Mouse (Mus musculus): ENCODE results near the gene Lrg1. TPM values are rescaled to one million over a fixed set of nuclear protein-coding genes. Genes with fewer than 3 reads are reported as not detected.
"Not testable (repeated sequence)": the region's sequence is repeated elsewhere in the genome, so short reads cannot be mapped to it uniquely, and the experiment has no call there.

Gene Lrg1
- total RNA-seq, 2 experiments from 2014 or later, result not detected

DNA sequence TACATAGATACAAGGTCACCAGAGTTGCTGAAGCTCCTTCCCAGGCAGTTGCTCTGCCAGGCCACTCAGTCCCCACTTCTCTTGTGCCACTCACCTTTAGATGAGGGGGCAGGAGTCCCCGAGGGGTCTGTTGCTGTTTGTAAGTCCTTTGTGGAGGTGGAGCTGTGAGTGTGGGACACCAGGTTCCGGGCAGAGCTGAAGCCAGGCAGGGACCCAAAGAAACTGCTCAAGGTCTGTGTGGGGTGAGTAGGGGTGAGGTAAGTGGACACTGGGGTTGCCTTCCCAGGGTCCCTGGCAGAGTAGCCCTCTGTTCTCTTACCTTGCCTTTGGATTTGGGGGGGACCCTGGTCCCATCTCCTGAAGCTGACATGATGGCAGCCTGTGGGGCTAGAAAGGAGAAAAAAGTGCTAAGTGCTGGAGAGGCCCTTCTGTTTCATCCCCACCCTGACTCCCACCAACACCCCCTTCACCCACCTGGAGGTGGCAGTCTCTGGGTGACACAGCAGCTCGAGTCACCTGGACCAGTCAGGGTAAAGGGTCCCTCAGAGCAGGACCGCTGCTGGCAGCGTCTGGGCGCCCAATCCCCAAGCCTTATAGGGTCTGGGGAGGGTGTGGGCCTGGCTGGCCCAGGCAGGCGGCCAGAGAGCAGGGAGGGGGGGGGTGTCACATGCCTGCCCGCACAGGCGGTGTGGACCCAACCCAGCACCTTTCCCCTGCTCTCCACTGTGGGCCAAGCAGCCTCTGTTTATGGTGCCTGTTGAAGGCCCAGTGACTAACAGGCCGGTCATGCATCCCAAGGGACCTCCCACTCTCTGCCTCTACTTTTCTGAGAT lies 12.4 kb downstream of the Lrg1 start, which contains the start of gene Plin4:
Plin4 (minus strand) TSS at position 585 of the 833 bp plus-strand sequence.
- DNase-seq (ENCODE audit: low spot score in 2 of 2), result no peak

DNA sequence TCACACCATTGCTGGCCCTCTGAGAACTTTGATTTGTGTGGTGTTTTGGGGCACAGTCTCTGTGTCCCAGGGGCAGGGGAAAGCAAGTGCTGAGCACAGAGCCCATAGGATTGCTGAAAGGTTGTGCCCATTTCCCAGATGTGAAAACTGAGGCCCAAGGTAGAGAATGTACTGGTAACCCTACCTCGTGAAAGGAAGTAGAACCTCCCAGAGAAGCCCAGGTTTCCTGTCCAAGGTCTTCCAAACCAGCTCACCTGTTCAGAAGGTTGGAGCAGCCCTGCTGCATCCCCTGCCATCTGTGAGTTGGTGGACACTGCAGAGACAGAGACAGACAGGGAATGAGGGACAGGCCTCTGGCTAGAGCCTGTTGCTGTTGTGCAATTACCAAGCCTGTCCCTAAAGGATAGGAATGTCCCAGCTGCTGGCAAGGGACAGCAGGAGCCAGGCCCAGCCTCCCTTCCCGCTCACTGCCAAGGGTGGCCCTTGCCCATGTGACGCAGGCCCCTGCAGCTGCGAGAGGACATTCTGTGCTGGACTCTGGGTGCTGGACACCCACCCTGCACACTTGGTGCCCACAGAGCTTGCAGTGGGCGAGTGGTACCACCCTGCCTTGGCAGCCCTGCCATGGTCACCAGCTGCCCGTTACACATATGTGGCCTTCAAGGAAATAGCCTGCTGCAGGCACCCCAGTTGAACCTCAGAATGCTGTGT lies 13.3 kb downstream of the Lrg1 start:
- DNase-seq (ENCODE audit: low spot score in 2 of 2), result peak; percentile 50 to 57

DNA sequence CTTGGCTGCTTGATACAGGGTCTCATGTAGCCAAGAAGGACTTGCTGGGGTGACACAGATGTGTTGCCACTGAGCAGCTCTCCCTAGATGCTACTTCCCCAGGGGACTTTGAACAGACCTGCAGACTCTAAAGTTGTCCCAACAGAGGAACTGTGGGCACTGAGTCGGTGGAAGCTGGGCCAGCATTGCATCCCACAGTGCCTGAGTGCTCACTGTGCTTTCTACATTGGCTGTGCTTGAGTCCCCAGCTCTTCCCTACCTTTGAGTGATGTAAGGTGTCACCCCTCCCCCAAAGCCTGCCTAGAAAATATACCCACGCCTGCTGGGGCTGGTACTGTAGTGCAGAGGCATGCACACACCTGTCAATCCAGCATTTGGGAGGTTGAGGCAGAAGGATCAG lies 14.1 kb downstream of the Lrg1 start:
- DNase-seq (ENCODE audit: low spot score in 2 of 2), result no peak

DNA sequence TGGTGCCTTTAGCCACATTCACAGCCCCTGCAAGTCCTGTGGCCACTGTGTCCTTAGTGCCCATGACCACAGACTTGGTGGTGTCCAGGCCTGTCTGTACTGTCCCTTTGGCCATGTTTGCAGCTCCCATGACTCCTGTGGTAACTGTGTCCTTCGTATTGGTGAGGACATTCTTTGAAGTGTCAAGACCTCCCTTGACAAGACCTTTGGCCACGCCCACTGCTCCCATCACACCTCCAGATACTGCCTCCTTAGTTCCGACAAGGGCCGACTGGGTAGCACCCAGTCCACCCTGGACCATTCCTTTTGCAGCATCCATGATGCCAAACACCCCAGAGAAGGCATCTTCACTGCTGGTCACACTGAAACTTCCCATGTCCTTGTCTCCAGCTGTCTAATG lies 14.8 kb downstream of the Lrg1 start:
- no peak for DNase-seq (ENCODE audit: low spot score in 2 of 2)

DNA sequence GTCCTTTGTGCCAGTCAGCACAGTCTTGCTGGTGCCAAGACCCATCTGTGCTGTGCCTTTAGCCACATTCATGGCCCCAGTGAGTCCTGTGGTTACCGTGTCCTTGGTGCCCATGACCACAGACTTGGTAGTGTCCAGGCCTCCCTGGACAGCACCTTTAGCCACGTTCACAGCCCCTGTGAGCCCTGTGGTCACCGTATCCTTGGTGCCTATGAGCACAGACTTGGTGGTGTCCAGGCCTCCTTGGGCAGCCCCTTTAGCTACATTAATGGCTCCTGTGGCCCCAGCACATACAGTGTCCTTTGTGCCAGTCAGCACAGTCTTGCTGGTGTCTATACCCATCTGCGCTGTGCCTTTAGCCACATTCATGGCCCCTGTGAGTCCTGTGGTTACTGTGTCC lies 15.4 kb downstream of the Lrg1 start:
- not testable (repeated sequence) for DNase-seq (ENCODE audit: low spot score in 2 of 2)

DNA sequence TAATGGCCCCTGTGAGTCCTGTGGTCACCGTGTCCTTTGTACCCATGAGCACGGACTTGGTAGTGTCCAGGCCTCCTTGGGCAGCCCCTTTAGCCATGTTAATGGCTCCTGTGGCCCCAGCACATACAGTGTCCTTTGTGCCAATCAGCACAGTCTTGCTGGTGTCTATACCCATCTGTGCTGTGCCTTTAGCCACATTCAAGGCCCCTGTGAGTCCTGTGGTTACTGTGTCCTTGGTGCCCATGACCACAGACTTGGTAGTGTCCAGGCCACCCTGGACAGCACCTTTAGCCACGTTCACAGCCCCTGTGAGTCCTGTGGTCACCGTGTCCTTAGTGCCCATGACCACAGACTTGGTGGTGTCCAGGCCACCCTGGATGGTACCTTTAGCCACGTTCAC lies 17.0 kb downstream of the Lrg1 start:
- not testable (repeated sequence) for DNase-seq (ENCODE audit: low spot score in 2 of 2)

DNA sequence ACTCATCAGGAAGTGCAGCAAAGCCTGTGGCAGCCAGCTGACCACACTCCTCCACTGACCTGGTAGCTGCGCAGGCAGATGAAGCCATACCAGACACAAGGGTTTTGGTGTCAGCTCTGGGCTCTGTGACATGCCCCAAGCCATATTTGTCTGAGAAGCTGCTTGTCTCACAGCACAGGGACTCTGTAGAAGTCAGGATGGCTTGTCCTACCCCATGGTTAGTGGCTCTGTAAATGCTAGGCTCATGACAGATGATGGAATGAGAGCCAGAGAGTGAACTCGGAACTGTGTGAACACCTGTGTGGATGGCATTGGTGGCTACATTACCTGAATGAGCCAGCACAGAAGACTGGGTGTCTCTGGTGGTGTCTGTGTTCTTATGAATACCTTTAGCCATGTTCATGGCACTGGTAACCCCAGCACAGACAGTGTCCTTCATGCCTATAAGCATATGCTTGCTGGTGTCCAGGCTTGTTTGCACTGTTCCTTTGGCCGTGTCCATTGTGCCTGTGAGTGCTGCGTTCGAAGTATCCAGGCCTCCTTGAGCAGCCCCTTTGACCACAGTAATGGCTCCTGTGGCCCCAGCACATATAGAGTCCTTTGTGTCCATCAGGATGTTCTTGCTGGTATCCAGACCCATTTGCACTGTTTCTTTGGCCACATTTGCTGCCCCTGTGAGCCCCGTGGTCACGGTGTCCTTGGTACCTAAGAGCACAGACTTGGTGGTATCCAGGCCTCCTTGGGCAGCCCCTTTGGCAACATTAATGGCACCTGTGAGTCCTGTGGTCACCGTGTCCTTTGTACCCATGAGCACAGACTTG lies 18.1 kb downstream of the Lrg1 start:
- DNase-seq (ENCODE audit: low spot score in 2 of 2), result no peak

DNA sequence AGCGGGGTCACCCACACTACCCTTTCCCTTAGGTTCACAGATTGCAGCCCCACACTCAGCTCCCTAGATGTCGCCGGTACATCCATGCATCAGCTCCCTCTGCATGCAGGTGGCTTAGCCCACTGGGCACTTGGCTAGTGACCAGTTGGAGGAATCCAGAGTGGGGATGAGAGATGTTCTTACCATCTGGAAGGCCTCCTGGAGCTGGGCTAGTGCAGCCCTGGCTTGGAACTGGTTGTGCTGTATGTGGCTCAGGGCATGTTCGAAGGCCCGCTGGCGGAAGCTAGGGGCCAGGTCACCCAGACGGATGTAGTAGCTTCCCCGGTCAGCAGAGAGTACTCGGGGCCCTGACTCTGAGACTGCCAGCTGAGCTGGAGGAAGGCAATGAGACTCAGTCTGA lies 18.9 kb downstream of the Lrg1 start:
- no peak for DNase-seq (ENCODE audit: low spot score in 2 of 2)

DNA sequence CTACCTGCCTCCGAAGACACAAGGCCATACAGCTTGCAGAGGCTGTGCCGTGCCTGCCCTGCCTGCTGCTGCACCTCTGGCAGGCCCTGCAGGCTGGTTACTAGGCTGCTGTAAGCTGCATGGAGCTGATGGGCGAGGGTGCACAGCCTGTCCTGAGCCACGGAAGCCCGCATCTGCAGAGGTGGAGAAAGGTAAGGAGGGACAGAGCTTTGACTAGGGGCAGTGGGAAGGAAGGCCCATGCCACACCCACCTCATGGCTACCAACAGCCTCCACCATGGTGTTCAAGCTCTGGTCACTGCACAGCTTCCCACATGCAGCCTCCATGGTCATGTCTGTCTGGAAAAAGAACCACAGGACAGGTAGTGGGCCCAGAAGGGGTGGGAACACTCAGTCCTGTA lies 19.6 kb downstream of the Lrg1 start:
- DNase-seq (ENCODE audit: low spot score in 2 of 2), result no peak

DNA sequence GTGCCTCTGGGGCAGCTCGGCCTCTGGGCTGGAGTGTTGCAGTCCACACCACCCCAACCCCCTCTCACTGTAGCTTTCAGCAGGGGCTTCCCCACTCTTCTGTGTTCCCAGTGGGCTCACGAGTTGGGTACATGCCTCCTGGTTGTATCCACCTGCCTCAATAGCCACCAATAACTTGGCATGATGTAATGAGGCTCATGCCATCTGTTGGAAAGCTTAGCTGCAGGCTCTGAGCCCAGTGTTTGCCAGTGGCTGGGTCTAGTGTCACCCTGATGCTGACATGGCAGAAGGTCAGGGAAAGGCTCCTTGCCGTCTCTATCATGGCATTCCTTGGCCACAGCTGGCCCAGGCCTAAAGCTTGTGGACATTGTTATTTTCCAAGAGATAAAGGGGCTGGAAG lies 21.0 kb downstream of the Lrg1 start:
- DNase-seq (ENCODE audit: low spot score in 2 of 2), result no peak

DNA sequence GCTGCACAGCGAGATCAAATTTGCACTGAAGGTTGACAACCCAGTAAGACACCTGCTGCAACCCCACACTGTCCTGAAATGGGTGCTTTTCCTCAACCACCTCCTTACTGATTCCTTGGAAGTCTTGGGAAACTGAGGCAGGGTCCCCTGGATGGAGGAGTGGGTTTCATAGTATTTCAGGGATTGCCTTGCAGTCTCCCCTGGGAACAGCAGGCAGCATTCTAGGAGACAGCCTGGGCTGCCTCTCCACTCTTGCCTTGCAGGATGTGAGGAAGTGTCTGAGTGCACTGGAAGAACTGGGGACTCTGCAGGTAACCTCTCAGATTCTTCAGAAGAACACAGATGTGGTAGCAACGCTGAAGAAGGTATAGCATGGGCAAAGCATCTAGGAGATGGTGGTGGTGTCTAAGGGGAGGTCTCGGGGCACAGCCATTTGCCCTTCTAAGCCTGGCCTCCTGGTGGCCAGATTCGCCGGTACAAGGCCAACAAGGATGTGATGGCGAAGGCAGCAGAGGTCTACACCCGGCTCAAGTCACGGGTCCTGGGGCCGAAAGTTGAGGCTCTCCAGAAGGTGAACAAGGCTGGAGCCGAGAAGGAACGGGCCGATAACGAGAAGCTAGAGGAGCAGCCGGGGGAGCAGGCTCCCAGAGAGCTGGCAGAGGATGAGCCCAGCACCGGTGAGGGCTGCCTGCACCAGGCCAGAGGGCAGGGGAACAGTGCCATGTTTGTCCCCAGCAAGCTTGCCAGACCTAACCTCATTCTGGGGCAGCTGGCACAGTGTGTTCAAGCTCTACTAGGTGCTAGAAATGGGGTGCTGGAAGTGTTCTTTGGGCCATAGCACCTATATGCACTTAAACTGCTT lies 22.9 kb downstream of the Lrg1 start:
- no peak for DNase-seq (ENCODE audit: low spot score in 2 of 2)

DNA sequence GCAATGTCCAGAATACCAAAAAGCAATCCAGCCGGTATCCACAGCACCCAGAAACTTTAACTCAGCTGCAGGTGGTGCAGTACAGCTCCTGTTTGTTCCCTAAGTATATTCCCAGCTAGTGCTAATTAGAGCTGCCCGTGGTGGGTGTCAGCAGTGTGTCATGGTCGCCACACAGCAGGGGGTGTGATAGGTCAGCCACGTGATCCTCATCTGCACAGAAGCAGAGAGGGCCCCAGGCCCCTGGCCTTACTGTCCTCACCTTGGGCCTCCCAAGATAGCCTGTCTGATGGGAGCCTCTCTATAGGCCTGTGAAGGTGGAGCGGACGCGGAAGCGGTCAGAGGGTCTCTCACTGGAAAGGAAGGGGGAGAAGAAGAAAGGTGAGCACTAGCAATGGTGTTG lies 23.6 kb downstream of the Lrg1 start:
- DNase-seq (ENCODE audit: low spot score in 2 of 2), result no peak

DNA sequence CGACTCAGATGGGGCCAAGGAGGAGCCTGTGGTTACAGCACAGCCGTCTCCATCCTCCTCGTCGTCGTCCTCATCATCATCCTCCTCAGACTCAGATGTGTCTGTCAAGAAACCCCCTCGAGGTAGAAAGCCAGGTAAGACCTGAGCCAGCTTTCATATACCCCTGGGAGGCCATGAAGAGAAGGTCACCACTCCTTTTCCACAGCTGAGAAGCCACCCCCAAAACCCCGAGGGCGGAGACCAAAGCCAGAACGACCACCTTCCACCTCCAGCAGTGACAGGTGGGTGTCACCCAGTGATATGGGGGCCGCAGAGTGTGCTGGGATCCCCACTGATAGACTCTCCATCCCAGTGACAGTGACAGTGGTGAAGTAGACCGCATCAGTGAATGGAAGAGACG lies 24.9 kb downstream of the Lrg1 start:
- no peak for DNase-seq (ENCODE audit: low spot score in 2 of 2)

DNA sequence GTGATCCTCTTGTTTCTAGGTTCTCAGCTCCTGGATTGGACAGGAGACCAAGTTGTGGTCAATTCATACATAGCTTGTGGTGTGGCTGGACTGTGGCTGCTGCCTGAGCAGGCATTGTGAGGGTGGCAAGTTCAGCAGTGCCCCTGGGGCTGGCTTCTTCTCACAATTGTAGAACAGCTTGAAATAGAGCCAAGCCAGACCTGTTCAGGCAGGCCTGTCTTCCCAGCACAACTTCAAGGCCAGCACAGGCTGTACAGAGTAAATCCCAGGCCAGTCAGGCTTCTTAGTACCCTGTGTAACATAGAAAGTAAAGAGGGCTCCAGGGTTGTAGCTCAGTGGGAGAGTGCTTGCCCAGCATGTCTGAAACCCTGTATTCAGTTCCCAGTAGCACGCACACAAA lies 29.0 kb downstream of the Lrg1 start:
- DNase-seq (ENCODE audit: low spot score in 2 of 2), result no peak

DNA sequence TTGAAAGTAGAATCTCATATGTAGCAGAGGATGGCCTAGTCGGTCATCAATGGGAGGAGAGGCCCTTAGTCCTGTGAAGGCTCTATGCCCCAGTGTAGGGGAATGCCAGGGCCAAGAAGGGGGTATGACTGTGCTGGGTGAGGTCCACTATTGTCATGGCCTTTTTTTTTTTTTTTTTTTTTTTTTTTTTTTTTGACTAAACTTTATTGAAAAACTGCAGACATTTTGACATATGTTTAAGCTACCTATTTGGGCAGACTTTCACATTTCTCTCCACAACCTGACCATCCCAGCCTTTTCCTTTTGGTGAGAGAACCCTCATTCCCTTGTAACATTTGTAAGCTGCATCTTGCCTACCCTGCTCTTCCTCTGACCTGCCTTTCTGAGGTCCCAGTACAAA lies 29.5 kb downstream of the Lrg1 start:
- DNase-seq (ENCODE audit: low spot score in 2 of 2), result no peak

DNA sequence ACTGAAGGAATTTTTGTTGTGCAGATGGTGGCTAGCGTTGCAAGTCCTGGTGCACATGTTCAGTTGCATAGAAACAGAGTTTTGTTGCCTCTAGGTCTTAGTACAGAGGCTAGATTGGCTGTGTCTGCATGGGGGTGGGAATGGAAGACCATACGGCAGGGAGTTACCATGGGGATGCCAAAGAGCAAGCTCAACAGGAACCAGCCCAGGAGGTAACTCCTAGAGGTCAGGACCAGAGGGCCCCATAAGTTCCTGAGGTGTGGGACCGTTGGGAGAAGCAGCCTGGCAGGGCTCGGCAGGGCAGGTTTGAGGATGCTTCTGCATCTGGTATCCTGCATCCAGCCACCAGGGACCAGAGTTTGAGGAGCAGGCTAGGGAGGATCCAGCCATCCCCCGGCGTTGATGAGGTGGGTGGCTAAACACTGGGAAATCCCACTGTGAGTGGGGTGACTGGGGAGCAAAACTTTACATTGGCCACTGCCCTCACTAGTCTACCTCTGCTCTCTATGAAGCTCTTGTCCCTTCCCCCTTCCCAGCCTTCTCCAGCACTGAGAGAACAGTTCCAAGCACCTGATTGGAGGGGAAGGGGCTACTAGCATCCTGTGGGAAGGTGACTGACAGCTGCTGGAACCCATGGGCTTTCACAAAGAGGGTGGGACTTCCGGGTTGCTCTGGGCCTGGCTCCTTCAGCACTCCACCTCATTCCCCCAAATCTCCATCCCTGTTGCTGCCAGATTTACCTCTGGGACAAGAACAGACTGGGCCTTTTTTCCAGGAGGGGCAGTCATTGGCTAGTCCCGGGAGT lies 40.8 kb downstream of the Lrg1 start:
- DNase-seq (ENCODE audit: low spot score in 2 of 2), result peak; percentile 53 to 71

DNA sequence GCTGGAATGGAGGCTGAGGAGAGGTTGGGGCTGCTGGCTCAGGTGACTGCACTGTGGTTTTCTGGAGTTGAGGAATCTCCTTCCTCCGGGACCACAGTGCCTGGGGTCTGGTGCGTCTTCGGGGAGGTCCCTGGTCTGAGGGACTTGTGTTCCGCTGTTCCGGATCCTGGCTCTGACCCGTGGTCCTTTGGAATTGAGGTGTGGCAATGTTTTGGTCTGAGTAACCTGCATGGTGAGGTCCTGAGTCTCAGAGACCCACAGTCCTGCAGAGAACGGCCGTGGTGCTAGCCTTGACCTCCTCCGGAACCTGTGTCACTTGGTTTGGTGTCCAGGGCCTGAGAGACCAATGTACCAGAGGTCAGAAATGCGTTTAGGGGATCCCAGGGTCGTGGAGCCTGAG lies 41.9 kb downstream of the Lrg1 start:
- peak in 1 of 2 experiments; percentile 22 for DNase-seq (ENCODE audit: low spot score in 2 of 2)

DNA sequence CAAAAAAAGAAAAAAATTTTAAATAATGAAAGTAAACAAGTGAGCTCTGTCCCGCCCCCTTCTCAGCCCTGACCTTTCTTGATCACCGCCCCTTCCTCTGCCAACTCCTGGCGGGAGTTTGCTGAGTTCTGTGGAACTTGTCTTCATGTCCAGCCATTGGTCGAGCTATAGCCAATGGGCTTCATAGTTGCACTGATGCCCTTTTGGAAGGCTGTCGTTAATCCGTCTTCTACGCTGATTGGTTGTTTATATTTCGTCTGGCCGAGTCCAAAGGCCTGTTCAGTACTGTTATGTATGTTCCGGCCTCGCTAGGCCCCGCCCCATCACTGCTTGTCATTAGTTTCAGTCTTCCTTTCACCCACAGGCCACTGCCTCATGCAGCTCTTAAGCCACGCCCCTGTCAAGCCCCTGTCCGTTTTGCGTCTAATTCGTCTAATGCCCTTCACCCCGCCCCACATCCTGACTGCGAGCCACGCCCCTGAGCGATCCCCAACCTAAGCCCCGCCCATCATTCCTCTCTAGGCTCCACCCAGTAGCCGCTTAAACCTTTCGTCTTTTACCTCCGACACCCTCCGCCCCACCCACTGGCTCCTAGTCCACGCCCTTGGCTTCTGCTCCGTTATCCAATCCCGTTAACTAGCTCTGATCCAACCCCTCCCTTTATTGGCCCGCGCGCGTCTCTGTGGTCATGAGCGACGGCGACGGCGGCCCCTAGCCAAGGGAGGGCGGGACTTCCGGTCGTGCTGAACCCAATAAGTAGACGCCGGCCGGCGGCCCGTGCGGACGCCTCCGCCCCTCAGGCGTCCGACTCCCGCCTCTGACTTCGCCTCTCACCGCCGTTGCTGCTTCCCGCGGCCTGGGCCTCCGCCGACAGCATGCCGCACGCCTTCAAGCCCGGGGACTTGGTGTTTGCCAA lies 42.7 kb downstream of the Lrg1 start, which contains the start of gene Hdgfl2:
Hdgfl2 (plus strand) TSS at position 755 of the 916 bp plus-strand sequence.
- peak; percentile 99 for DNase-seq (ENCODE audit: low spot score in 2 of 2)

DNA sequence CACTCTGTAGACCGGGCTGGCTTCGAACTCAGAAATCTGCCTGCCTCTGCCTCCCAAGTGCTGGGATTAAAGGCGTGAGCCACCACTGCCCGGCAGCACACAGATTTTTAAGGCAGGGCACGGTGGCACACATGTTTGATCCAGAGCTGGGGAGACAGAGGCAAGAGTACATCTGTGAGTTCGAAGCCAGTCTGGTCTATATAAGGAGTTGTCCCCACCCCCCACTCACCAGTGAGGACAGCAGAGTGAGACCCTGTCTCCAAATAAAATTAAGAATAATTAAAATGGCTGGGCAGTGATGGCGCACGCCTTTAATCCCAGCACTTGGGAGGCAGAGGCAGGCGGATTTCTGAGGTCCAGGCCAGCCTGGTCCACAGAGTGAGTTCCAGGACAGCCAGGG lies 43.4 kb downstream of the Lrg1 start:
- DNase-seq (ENCODE audit: low spot score in 2 of 2), result peak in 1 of 2 experiments; percentile 22

Data from layer of hippocampus, postnatal 10 days (tissue).